Mouse (Mus musculus) thymus, postnatal 0 days (tissue): Measurements from ENCODE around the gene Ldha. TPM values are rescaled to one million over a fixed set of nuclear protein-coding genes. Genes with fewer than 3 reads are reported as not detected.
"Not testable (repeated sequence)": the region's sequence is repeated elsewhere in the genome, so short reads cannot be mapped to it uniquely, and the experiment has no call there.

Source experiments
- DNase-seq: peaks from one replicate; pipeline ENCODE4 v3.0.0-alpha.2; 2015; ENCODE audit warnings: low spot score
- polyA plus RNA-seq: library from polyadenylated mRNA; unstranded; fragments of >200 nt; fragmentation: Nextera tagmentation; extraction: Ambion mirVana; gene quantifications from 2 replicates; pipeline ENCODE4 v1.2.1, GENCODE M21; 2015

Ldha gene
- polyA plus RNA-seq: 1,216 and 1,339 TPM in 2 replicates

DNA sequence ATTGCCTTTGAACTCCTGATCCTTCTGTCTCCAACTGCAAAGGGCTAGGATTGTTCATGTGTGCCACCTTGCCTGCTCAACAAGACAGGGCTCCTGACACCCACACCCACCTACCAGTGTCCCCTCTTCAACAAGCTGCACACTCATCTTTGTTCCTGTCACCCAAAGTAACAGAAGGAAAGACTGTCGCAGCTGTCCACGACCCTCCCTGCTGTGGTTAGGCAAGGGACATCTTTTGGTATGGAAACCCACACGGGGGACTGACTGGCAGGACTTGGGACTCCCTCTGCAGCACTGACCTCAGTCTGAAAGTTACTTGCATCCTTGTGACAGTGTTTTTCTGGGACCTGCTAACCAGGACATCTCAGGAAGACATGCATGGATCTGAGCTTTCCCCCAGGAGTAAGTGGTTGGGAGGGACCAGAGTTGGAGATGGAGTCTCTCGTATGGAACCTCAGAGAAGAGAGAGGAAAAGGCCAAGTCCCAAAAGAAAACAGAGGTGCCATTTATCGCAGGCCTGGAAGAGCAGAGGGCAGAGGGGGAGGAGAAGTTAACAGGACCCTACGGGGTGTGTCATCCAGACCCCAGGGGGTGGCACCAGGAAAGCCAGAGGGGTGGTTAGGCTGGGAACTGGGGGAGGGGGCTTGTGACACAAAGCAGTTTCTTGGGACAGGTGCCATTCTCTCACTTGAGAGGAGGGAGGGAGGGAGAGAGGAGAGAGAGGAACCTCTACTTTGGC lies at the start of gene Ldha:
Ldha (plus strand) TSS at position 689 of the 739 bp plus-strand sequence.
- DNase-seq: no peak

DNA sequence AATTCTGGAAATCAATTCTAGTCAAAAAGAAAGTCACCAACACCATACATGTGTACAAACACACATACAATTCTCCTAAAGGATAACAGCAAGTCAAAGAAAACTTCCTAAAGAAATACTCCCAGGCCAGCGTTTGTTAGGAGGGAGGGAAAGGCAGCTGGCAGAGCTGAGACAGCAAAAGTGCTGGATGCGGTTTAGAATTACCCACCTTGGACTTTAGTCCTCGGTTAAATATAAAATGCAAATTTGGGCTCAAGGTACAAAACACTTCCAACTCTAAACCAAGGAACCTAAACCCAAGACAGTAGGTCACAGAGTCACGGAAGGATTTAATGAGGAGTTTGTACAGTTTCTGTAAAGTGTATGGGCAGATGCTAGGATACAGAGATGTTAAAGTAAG lies 47.4 kb upstream of the Ldha start:
- no peak for DNase-seq

DNA sequence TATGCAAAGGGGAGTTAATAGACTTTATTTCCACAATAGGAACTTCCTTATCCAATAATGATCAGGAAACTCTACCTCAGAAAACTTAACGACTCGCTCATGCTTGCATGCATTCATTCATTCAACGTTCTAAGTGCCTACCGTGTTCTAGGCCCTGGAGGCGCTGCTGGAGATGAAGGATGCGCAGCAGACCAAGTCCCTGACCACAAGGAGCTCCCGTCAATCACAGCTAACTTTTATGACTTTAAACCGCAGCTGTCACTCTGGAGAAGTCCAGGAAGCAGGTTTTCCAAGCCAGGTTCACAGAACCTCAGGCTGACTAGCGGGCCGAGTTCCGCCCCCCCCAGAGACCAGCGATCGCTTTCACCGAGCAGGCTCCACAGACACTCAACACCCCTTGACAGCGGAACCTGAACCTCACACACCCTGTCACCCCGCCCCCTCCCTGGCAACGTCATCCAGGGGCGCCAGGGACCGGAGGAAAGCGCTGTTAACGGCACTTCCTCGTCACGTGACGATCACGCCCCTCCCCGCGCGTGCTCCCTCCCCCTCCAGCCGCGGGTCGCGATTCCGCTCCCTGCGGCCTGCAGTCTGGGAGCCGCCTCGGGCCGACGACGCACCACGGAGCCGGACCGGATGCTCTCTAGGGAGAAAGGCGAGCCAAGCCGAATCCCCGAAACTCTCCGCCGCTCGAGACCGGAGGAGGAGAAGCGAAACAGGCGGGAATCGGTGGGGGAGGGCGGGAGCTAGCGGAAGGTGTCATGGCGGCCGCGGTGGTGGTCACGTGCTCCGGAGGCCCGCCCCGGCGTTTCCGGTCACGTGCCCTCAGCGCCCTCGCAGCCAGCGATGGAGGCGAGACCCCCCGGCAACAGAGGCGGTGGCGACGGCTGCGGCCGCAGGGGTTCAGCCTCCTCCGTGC lies 45.7 kb upstream of the Ldha start, which contains the start of the genes Hps5 and Gtf2h1:
Hps5 (minus strand) TSS at position 778 of the 919 bp plus-strand sequence.
Gtf2h1 (plus strand) TSS at position 817 of the 919 bp plus-strand sequence.
- DNase-seq: peak; percentile 98

DNA sequence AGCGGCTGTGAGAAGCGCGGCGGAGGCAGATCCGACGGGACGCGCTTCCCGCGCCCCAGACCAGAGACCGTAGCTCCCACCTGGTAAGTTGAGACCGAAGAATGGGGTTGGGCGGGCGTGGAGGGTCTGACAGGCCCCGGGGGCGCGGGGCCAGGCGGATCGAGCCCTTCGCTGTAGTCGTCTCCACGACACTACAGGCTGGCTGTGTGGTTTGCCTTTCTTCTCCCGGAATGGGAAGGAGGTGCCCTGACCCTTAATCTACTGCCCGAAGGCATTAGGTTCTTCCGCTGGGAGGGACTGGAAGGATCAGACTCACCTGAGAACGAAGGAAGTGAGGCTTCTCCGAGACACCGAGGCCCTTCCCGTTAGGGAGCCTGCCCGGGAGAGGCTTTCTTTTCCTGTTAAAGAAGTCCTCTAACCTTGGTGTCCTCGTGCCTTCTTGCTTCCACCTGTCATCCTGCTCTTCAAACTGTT lies 45.0 kb upstream of the Ldha start:
- DNase-seq: no peak

DNA sequence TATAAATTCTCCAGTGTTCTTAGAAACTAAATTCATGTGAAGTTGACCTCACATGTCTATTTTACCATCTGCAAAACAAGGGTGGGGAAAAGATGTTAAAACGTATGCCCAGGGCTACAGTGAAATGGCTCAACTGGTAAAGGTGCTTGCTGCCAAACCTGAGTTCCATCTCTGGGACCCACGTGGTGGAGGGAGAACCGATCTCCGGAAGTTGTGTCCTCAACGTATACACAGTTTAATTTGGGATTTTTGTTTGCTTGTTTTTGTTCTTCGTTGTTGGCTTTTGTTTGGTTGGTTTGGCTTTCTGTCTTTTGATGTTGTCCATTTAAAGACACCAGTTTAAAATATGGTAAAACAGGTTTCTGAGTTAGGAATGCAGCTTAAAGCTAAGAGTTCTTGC lies 44.5 kb upstream of the Ldha start:
- DNase-seq: no peak

DNA sequence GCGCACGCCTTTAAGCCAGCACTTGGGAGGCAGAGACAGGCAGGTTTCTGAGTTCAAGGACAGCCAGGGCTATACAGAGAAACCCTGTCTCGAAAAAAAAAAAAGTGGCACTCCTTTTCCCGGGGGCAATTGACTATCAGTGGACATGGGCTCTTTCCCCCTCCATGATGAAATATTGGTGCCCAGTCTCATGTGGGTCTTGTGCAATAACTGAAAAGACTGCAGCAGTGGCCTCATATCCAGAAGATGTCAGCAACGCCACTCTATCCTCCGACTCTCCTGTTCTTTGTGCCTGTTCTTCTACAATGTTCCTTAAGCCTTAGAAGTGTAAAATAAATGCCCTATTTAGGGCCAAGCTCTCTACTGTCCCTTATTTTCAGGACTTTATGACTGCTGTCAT lies 30.9 kb upstream of the Ldha start:
- no peak for DNase-seq

DNA sequence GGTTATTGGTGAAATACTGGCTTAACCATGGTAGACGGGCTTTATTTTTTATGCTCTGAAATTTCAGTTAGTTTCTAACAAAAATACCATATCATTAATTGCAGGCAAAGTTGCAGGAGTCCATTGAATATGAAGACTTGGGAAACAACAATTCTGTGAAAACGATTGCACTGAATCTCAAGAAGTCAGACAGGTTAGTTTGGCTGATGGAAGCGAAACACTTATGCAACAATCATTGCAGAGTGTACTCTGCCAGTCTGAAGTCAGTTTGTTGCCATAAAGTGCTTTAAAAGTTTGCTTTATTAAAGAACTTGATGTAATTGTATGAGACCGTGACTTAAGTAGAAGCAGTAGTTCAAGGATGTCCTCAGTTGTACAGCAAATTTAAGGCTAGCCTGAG lies 27.3 kb upstream of the Ldha start:
- DNase-seq: no peak

DNA sequence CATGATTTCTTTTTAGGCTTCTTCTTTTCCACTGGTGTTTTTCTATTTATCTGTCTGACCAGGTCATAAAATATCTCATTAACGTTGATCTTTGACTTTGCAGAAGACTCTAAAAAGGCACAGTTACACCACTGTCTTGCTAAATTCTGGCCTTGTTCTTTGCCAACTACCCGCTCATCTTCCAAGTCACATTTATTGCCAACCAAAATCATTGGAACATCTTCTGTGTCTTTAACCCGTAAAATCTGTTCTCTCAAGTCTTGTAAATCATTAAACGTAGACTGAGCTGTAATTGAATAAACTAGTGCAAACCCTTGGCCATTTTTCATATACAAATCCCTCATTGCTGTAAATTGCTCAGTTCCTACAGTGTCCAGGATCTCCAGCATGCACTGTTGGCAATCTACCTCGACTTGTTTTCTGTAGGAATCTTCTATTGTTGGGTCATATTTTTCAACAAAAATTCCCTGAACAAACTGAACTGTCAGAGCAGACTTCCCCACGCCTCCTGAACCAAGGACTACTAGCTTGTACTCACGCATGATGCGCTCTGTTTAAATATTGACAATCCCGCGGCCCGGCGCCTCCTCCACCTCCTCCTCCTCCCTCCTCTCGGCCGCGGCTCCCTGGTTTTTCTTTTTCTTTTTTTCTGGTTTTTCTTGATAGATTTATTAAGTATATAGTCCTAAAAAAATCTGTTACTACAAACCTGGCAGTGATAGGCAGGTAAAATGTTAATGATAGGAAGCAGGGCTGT lies 20.2 kb upstream of the Ldha start:
- DNase-seq: not testable (repeated sequence)

DNA sequence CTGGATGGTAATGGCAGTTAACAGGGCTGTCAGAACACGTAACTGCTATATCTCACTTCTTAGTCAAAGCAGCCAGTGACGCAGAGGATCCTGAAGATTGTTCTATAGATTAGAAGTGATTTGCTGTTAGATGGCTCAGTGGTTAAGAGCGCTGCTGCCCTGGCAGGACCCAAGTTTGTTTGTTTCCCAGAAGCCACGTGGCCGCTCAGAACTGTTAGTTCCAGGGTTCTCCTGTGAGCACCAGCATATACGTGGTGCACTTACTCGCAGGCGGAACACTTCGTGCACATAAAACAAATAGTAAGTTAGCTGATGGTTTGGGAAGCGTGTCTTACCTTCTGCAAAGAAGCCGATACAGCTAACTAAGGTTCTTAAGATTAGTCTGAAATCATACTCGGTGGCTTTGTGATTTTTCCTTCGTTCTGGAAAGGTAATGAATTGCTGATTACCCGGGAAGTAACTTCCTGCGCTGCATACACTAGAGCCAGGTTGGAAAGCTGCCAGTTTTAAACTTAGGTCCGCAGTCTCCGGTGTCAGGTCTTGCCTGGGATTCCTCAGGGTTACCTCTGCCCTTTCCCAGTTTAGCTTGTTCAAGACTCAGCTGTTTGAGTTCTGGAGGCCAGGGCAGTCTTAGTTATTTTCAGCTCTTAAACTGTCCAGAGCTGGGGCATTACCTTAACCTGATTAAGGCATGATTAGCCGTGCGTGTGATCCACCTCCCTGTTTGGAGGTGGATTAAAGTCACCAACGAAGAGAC lies 14.1 kb upstream of the Ldha start:
- no peak for DNase-seq

DNA sequence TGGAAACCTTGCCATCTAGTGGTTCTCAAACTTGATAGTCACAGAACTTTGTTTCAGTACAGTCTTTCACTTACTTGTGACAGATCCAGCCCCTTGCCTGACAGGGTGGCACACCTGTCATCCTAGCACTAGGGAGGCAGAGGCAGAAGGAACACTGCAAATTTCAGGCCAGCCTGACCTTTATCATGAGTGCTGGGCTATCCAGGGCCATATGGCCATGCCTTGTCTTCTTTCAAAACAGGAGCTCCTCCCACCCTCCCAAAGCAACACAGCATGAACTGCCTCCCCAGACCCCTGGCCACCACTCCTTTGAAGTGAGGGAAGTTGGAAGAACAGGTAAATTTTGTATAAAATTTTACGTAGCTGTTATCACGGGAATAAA lies 13.5 kb upstream of the Ldha start:
- no peak for DNase-seq

DNA sequence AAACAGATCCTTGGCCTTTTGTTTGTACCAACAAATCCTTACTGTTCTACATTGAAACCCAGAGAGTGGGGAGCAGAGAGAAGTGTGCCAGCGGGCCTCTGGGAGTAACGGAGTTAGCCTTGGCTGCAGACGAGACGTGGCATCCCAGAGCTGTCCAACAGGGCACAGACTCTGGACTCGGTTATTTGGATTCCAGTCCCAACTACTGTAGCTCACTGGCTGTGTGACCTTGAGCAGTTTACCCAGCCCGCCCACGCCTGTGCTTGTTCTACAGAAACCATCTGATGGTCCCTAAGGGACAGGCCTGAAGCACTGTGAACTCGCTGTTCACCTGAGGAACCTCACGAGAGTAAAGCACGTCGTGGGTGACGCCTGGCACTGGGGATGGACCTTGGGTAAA lies 11.4 kb upstream of the Ldha start:
- DNase-seq: no peak

DNA sequence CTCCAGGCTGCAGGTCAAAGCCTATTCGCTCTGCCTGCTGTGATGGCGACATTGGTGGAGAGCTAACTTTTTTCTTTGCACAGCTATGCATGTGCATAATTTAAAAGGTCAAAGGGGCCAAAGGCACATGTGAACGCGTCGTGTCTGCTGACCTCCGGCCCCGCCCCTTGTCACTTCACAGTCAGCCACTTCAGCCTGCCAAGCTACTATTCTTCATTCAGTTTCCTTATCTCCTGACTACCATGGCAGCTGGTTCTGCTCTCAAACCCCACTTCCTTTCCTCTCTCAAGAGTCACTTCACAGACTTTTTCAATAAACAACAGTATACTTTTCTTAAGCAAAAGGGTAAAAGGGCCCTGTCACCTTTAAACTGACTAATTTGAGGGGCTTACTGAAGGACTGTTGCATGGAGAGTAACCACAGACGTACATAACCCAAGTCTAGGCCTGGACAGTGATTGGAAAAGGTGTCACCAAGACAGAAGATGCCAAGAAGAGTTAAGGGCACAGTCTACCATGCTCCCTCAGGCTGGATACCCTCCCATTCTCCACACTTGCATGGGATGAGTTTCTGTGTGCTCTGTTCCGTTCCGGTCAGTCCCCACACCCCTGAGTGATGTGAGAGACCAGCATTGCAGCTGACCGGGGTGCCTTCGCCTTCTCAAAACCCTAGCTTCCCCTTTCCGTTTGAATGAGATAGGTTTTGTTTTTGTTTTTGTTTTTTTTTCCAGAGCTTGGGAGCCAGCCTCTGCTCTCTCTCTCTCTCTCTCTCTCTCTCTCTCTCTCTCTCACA lies 10.3 kb upstream of the Ldha start:
- peak; percentile 47 for DNase-seq

DNA sequence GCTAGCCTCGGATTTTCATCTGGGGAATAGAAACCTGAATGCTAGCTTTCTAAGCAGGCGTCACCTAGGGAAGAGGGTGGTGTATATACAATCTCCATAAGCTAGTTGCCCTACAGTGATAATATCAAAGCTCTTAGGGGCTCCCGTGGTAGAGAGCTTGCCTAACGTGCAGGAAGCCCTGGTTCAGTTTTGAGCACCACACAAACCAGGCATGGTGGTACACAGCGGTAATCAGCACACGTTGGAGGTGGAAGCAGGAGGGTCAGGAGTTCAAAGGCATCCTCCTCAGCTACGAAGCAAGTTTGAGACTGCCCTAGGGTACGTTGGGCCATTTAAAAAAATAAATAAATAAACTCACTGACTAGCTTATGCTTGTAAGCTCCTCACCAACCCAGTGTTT lies 9.6 kb upstream of the Ldha start:
- no peak for DNase-seq

DNA sequence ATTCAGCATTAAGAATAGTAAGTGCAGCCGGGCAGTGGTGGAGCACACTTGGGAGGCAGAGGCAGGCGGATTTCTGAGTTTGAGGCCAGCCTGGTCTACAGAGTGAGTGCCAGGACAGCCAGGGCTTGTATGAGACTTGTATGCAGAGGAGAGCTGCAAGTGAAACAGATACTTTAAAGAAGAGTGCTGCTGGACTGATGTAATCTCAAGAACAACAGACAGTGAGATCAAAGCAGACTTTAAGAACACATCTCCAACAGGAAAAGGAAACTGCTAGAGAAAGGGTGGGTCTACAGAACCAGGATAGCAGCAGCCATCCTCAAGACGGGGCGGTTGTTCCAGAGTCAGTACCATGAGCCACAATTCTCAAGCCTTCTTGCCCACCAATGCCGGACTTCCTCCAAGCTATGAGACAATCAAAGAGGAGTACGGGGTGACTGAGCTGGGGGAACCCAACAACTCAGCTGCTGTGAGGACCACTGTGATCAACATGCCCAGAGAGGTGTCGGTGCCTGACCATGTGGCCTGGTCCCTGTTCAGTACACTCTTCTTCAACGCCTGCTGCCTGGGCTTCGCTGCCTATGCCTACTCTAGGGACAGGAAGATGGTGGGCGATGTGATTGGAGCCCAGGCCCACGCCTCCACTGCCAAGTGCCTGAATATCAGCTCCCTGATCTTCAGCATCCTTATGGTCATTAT lies 9.0 kb upstream of the Ldha start:
- DNase-seq: peak; percentile 40

DNA sequence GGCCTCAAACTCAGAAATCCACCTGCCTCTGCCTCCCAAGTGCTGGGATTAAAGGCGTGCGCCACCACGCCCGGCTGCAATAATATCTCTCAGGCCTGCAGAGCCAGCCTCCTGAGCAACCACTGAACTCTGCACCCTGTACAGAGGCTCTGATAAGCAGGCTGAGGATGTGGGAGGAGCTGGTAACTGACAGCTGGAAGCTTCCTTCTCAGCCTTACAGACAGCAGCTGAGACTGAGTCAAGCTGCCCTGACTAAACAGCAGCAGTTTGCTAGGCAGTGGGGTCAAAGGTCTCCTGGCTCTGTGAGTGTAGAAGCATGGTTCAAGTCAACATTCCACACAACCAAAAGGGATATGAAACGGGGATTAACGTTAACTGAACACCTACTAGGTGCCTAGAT lies 8.0 kb upstream of the Ldha start:
- DNase-seq: peak; percentile 85

DNA sequence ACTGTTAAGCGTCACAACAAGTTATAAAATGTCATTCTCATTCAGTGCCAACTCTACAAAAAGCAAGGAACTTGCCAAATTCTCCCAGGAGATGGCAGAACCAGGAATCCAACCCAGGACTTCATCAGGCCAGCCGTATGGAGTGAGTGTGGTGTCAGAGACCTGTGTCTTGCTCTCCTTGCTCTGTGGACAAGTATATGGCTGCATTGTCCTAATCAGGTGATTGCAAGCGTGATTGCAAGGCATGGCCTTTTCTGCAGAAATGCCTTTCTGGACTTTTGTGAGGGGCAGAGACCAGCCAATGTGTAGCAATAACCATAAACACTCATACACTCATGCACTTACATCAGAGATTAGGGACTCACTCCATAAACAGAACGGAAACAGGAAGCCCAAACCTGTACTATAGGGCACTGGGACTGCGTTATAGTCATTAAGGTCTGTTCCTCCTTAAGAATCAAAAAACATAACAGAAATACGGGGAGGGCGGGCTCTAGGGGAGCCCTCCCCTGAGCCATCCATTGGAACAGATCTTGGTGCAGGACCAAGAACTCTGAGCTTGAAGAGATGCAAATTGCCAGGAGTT lies 7.5 kb upstream of the Ldha start:
- DNase-seq: no peak

DNA sequence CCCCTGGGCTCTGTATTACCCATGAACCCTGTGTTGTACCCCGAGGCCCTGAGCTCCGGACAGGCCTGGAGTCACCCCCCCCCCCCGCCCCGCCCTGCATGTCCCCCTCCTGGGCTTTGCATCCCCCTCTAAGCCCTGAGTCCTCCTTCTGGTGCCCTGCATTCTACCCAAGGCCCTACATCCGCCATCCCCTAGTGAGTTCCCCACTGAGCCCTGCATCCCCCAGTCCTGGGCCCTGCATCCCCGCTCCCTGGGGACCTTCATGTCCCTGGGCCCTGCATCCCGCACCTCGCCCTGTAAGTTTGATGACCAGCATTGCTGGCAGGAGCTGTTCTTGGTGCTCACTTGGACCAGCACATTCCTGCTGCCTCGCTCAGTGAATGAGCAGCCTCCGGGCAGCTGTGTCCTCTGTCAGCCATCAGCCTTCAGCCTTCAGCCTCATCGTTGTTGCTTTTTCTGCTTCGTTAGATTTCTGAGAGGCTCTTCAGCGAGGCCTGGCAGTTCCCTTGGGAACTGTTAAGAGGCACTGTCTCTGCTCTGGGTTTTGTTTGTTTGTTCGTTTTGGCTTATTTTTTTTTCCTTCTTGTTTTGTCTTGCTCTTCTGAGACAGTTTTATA lies 6.2 kb upstream of the Ldha start:
- no peak for DNase-seq

DNA sequence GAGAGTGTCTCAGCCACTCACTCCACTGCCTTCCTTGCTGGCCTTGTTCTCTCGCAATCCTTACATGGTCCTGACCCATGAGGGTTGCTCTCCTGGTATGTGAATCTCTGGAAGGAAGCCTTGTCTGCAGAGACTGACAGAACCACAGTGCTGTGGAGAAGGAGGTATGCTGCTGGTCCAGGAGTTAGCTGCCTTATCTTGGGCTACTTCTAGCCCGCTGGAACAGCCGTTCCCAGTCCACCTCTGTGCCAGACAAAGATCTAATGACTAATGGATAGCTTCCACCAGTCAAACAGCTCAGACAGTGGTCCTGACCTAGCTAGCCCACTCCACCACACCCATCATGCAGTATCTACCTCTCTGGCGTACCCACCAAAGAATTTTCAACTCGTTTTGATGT lies 4.9 kb upstream of the Ldha start:
- no peak for DNase-seq
